Mouse (Mus musculus) intestine, postnatal 0 days (tissue): ENCODE data around the gene Hba-x. TPM values are rescaled to one million over a fixed set of nuclear protein-coding genes. Genes with fewer than 3 reads are reported as not detected.

Experiments used
- ATAC-seq: fragments of 200-750 bp; cut with Nextera tagmentation; 2 replicates; pipeline ENCODE4 v1.8.0; 2017; ENCODE audit warnings: mild to moderate bottlenecking, moderate TSS enrichment, moderate library complexity
- H3K27ac ChIP-seq: fragments of 300-500 bp; sonication (generic); 2 replicates; pipeline ENCODE4 v1.5.1; 2014; ENCODE audit warnings: mild to moderate bottlenecking, low read depth, low read length, moderate library complexity
- H3K27me3 ChIP-seq: fragments of 300-500 bp; sonication (generic); replicated peaks from 2 replicates; pipeline ENCODE4 v1.6.1; 2014; ENCODE audit warnings: low read length, mixed read lengths; ENCODE audit not compliant: control insufficient read depth, insufficient read depth
- H3K36me3 ChIP-seq: fragments of 300-500 bp; sonication (generic); 2 replicates; pipeline ENCODE4 v1.6.1; 2014; ENCODE audit warnings: mild to moderate bottlenecking, moderate library complexity; ENCODE audit not compliant: control insufficient read depth, insufficient read depth
- H3K4me1 ChIP-seq: fragments of 300-500 bp; sonication (generic); replicated peaks from 2 replicates; pipeline ENCODE4 v1.6.1; 2014; ENCODE audit warnings: antibody characterized with exemption, low read length, mixed read lengths; ENCODE audit not compliant: control insufficient read depth, insufficient read depth
- H3K4me2 ChIP-seq: fragments of 300-500 bp; sonication (generic); replicated peaks from 2 replicates; pipeline ENCODE4 v1.6.1; 2014; ENCODE audit warnings: low read depth, mild to moderate bottlenecking, moderate library complexity
- H3K4me3 ChIP-seq: fragments of 300-500 bp; sonication (generic); 2 replicates; pipeline ENCODE4 v1.5.1; 2014; ENCODE audit warnings: low read depth, low read length
- H3K9ac ChIP-seq: fragments of 300-500 bp; sonication (generic); 2 replicates; pipeline ENCODE4 v1.6.1; 2014; ENCODE audit warnings: mild to moderate bottlenecking, low read depth, low read length
- H3K9me3 ChIP-seq: fragments of 300-500 bp; sonication (generic); 2 replicates; pipeline ENCODE4 v1.6.1; 2016; ENCODE audit warnings: mixed run types; ENCODE audit not compliant: control insufficient read depth
- CTCF ChIP-seq: sonication (generic); IDR thresholded peaks from 2 replicates; pipeline ENCODE4 v1.5.1; 2016; ENCODE audit warnings: low read depth, mild to moderate bottlenecking, control low read depth, antibody characterized with exemption, moderate library complexity
- WGBS: fragments of 180-500 bp; shearing (Covaris S2); extraction: QIAGEN DNeasy Blood & Tissue Kit; methylation state at CpG from one replicate; pipeline ENCODE4 v1.1.7; 2014; 5-methylcytosine and 5-hydroxymethylcytosine counted together
- polyA plus RNA-seq: library from polyadenylated mRNA; unstranded; fragments of >200 nt; fragmentation: Nextera tagmentation; extraction: Ambion mirVana; gene quantifications from 2 replicates; pipeline ENCODE4 v1.2.1, GENCODE M21; 2015

Hba-x gene
- polyA plus RNA-seq, 1 experiment from 2014 or later, result 0.23 TPM

- Histone ChIP-seq H3K4me2 (no peak overlapping the region), H3K9me3 (no peaks in the 10 kb centered on the region), H3K4me3 (no peak overlapping the region), H3K36me3 (no peaks in the 10 kb centered on the region), H3K27ac (no peak overlapping the region), H3K4me1 (no peaks in the 10 kb centered on the region), H3K27me3 (no peaks in the 10 kb centered on the region), H3K9ac (no peak overlapping the region)
- 0 out of 2 replicates have a peak, but pooled peaks have one; percentile 19 for ATAC-seq
- TF ChIP-seq CTCF, result peak; percentile 92
- WGBS, result 43% methylated on average over 8 of the region's 8 CpGs
These were observed 45.0 kb downstream of the Hba-x start for GRCm38 (mm10) chr11:32321196-32321565.

- Histone ChIP-seq H3K27ac (no peak overlapping the region), H3K27me3 (no peaks in the 10 kb centered on the region), H3K9me3 (no peaks in the 10 kb centered on the region), H3K36me3 (no peaks in the 10 kb centered on the region), H3K4me1 (no peaks in the 10 kb centered on the region), H3K4me2 (peak overlapping the region; percentile 59), H3K4me3 (peak overlapping the region; percentile 21; the same call in 1 of the 2 replicates), H3K9ac (0 out of 2 replicates have a peak overlapping the region, but pooled peaks have one; percentile 3)
- ATAC-seq, result peak; percentile 72
- 14% methylated on average over 15 of the region's 15 CpGs for WGBS
- peak; percentile 93 for TF ChIP-seq CTCF
These were observed 48.4 kb downstream of the Hba-x start for GRCm38 (mm10) chr11:32324609-32325008.

Other genes starting within 250 kb of the Hba-x start
- not detected in 2 replicates for gene Il9r, start 76.1 kb upstream of the Hba-x start, polyA plus RNA-seq
- 27.0 and 28.0 TPM in 2 replicates for gene Snrnp25, start 71.0 kb upstream of the Hba-x start, polyA plus RNA-seq
- gene Rhbdf1, start 54.1 kb upstream of the Hba-x start, polyA plus RNA-seq, result 20.7 and 26.1 TPM in 2 replicates
- 19.2 and 20.9 TPM in 2 replicates for gene Mpg, start 49.9 kb upstream of the Hba-x start, polyA plus RNA-seq
- 19.8 and 20.7 TPM in 2 replicates for gene Nprl3, start 8.7 kb upstream of the Hba-x start, polyA plus RNA-seq
- gene Hba-a1, start 7.1 kb downstream of the Hba-x start, polyA plus RNA-seq, result 405 and 624 TPM in 2 replicates
- not detected in 2 replicates for gene Hbq1b, start 10.6 kb downstream of the Hba-x start, polyA plus RNA-seq
- 860 and 1,295 TPM in 2 replicates for gene Hba-a2, start 20.1 kb downstream of the Hba-x start, polyA plus RNA-seq
- gene Hbq1a, start 23.7 kb downstream of the Hba-x start, polyA plus RNA-seq, result 0.21 TPM in 1 of 2 replicates, not detected in the other
- 3.2 TPM in 2 replicates for gene Sh3pxd2b, start 71.4 kb downstream of the Hba-x start, polyA plus RNA-seq
- 7.1 and 7.9 TPM in 2 replicates for gene Ubtd2, start 179.0 kb downstream of the Hba-x start, polyA plus RNA-seq